Mouse (Mus musculus): Measurements from ENCODE around the gene Slc3a2.
A peak's percentile ranks its signal among the peaks of the same experiment; 100 is the strongest.
"Not testable (repeated sequence)": the region's sequence is repeated elsewhere in the genome, so short reads cannot be mapped to it uniquely, and the experiment has no call there.

The Slc3a2 gene

DNA sequence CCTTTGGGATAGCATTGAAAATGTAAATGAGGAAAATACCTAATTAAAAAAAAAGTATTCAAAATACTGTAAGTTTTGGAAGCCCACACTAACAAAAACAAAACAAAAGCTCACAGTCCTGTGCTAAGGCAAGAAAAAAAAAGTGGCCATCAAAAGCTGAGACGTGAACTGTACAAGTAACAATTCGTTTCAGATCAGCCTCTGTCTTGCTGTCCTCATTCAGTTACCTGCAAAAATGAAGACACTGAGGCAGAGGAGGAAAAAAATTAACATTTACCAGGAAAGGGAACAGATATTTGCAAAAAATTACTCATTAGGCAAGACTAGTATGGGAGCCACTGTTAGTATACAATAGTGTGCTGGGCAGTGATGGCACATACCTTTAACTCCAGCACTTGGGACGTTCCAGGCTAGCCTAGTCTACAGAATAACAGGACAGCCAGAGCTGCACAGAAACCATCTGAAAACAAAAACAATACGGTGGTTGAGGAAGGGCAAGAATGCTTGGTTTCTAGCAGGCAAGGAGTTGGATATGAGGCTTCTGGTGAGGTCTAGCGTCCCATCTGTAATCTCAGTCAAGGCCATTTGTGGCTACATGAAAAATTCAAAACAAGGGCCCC, 4.4 kb upstream of the Slc3a2 start:
- DNase-seq (ENCODE audit: low read depth, low spot score), result no peak

DNA sequence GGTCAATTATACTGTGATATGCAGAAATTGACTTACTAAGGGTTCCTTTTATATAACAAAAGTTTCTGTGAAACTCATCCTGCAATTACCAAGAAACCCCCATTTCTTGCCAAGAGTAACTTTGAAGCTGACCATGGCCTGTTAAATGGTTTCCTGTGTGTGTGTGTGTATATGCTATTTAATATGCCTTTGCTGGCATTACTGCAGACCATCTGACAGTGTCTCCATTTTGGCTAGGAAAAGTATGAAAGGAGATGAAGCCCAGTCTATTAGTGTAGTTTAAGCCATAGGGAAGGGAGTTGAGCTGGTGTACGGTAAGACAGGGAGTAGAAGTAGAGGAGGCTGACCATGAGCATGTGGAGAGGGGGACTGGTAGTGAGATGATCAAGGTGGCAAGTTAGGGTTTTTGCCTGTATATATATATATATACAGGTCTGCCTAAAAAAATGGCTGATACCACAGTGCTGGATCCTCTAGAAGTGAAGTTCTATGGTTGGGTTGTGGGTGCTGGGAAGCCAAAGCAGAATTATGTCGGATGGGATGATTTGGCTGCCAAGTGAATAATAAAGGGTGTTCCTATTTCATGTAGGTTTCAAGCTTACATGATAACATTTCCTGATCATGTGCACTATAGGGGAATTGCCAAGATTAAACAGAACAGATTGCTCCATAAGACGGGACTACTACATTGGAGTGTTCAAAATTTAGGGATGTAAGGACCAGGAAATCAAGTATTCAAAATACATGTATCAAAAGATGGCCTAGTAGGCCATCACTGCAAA, 3.6 kb upstream of the Slc3a2 start:
- DNase-seq (ENCODE audit: low read depth, low spot score), result no peak

DNA sequence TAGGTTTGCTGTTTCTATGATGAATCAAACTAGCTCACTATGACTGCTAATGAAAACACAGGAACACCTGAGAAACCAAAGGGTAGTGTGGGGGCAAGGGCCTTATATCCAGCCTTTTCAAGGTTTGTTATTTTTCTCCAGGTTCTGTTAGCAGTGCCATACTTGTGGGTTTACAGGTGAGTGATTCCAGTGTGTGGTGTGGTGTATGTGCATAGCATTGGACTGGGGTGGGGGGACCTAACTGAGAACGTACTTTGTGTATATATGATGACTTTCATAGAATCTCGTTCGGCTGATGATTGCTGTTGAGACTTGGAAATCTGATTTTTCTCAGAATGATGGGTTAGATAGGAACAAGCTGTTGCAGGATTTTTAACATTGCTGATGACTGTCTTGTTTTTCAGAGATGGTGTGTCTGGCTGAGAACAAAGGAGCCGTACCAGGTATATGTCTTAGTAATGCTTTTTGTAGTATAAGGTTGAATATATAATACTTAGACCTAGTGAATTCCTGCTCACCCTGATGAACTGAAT, 2.0 kb upstream of the Slc3a2 start:
- no peak for DNase-seq (ENCODE audit: low read depth, low spot score)

DNA sequence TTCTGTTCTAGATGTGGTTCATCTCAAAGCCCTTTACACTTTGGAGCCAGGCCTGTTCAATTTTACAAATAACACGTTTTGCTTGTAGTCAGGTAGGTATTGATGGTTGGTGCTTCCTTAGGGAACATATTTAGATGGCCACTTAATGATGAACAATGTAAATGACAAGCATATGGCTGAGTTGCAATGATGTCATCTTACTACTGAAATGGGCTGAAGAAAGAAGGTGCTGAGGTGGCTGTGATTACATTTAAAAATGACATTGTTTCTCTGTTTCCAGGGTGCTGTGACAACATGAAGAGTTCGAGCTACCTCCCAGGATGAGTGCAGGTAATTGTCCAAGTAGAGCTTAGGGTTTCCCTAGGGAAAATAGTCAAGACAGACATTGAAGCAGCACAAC, 1.2 kb upstream of the Slc3a2 start:
- no peak for DNase-seq (ENCODE audit: low read depth, low spot score)

DNA sequence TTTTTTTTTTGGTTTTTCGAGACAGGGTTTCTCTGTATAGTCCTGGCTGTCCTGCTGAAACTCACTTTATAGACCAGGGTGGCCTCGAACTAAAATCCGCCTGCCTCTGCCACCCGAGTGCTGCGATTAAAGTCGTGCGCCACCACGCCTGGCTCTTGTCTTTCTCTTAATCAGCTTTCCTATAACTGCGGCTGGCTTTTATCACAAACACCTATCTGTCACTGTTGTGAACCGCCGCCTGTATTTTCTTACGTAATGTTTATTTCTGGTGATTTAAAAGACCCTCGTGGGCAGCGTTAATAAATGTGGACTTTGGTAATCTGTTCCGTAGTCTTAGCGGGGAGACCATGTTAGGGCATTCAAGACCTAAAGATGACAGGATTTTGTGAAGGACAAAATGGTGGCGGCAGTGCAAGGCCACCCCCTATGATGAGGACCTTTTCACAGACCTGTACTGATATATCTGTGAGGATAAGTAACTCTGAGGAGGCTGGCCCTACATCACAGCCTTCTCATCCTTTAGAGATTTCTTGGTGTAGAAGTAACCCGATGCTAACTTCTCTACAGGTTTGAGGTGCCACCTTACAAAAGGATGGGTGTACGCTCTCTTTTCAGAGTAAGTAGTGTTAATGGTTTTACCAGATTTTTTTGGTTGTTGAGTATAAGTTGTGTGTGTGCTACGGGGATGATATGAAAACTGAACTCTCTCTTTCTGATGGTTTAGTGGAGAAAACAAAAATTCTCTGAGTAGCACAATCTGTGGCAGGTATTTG, 591 bp upstream of the Slc3a2 start:
- DNase-seq (ENCODE audit: low read depth, low spot score), result no peak

DNA sequence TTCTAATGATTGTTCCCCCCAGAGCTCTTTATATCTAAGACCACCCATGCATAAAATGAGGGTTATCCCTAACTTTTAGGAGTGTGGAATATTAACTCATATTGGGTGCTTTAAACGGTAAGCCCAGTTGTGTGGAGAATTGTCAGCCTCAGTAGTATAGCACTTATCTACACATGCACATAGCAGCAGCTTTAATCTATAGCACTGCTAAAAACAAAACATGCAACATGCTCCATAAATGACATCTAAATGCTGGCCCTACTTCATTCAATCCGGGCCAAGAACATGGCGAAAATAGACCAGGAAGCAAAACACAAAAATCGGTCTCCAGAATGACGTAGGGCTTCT, 636 bp downstream of the Slc3a2 start:
- DNase-seq (ENCODE audit: low read depth, low spot score), result no peak

DNA sequence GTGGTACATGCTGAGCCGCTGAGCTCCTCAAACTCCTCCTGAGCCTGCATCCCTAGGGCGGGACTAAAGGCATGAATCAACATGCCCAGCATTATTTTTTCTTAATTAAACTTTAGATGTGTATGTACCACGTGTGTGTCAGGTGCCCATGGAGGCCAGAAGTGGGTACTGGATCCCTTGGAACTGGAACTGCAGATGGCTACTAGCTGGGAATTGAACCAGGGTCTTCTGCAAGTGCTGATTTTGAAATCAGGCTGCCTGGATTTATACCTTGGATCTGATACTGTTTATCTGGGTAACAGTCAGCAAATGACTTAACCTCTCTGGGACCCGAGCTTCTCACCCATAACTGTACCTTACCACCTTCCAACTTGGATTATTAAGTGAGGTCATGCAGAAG, 1.1 kb downstream of the Slc3a2 start:
- DNase-seq (ENCODE audit: low read depth, low spot score), result no peak

DNA sequence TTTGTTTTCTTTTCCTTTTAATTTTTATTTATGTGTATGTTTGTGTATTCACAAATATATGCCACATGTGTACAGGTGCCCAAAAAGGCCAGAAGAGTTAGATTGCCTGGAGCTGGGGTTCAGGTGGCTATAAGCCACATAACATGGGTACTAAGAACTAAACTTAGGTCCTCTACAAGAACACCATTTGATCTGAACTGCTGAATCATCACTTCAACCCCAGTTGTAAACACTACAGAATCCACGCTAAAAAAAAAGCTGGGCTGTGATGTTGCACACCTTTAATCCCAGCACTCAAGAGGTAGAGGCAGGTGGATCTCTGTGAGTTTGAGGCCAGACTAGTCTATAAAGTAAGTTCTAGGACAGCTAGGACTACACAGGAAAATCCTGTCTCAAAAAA, 1.8 kb downstream of the Slc3a2 start:
- no peak for DNase-seq (ENCODE audit: low read depth, low spot score)

DNA sequence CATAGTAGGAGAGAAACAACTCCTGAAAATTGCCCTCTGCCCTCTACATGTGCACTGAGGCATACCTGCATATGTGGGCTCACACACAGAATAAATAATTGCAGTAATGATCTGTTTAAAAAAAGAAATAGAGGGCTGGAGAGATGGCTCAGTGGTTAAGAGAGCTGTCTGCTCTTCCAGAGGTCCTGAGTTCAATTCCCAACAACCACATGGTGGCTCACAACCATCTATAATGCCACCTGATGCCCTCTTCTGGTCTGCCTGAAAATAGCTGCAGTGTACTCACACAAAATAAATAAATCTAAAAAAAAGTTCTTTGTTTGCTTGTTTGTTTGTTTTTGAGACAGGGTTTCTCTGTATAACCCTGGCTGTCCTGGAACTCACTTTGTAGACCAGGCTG, 4.1 kb downstream of the Slc3a2 start:
- DNase-seq (ENCODE audit: low read depth, low spot score), result not testable (repeated sequence)

DNA sequence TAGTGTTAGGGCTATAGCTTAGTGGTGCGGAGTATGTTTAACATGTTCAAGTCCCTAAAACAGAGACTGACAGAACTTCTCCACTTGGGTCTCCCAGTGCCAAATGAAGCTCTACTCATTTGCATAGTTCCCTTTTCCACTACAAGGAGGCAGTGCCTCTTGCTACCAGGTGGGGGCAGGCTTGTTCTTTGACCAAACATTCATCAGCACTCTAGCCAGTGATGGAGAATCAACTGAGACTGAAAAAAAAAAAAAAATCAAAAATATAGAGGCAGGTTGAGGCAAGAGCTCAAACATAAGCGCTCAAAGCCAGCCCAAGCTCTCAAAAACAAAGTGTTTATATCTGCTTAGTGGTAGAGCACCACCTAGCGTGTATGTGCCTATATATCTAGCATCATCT, 4.8 kb downstream of the Slc3a2 start:
- no peak for DNase-seq (ENCODE audit: low read depth, low spot score)

DNA sequence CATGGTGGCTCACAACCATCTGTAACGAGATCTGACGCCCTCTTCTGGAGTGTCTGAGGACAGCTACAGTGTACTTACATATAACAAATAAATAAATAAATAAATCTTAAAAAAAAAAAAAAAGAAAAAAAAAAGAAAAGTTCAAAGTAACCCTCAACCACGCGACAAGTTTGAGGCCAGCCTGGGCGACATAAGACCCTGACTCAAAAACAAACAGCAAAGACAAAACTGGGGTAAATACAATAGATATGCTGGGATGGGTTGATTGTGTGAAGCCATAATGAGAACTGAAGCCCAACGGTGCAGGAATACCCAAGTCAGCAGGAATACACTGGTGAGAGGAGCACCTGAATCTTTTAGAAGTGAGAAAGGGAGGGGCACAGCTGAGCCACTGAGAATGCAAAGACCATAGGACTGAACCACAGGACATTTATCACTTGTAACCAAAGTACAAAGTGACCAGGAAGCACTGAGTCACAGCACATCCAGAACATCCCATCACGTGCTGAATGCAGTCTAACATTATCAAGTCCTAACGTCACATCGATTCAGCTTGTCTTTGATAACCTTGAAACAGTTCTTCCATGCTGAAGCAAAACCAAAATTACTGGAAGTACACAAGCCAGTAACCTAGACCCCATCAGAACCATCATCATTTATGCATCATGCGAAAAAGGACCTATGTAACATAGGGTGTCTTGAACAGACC, 6.2 kb downstream of the Slc3a2 start:
- no peak for DNase-seq (ENCODE audit: low read depth, low spot score)

DNA sequence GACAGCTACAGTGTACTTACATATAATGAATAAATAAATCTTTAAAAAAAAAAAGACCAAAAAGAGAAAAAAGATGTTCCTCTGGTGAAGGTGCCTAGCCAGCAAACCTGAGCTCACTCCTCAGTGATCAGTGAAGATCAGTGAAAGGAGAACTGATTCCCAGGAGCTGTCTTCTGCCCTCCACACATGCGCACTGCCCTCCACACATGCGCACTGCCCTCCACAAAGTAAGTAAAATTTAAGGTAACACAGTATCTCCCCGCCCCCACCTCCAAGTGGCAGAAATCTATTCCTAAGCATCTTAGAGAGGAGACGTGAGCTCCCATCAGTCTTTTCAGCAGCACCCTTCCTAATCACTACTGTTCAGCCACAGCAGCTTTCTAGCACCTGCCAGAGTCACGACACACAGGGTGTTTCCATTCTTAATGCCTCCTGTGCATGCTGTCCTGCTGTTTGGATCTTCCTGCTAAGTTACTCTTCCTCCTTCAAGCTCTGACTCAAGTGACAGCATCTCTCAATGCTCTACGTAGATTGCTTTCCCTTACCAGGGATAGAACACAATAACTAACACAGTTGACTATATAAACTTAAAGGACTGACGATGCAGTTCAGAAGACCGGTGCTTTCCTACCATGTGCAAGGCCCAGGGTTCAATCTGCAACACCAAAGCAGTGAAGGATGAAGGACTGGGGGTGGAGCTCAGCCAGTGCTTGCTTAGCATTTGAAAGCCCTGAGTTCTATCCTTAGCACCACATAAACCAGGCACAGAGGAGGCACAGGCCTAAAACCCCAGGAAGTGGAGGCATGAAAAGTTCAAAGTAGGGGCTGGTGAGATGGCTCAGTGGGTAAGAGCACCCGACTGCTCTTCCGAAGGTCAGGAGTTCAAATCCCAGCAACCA, 7.1 kb downstream of the Slc3a2 start:
- DNase-seq (ENCODE audit: low read depth, low spot score), result no peak

DNA sequence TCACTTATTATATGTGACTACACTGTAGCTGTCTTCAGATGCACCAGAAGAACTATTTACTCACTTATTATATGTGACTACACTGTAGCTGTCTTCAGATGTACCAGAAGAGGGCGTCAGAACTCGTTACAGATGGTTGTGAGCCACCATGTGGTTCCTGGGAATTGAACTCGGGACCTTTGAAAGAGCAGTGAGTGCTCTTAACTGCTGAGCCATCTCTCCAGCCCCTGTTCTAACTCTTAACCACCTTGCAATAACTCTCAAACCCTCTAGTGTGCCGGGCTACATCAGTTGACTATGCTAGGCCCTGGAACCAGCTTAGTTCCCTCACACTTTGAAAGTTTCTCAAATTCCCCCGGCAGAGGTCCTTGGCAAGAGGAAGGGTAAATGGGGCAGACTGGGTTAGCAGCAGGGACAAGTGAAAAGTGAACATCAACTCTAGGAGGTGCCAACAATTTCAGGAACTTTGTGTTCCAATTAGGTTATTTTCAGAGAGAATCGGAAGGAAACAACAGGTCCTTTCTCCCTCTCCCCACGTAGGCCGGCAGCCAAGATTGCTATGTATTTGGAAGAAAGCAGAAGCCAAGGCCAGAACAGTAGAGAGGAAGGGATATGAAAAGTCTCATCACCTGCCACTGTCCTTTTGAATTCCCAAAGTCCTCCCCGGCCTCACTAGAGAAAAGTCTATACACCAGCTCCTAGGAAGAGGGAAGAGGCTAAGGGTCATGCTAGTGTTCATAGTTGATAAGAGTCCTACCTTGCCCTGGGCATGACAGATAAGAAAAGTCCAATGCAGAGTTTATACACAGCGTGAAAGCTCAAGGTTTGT, 8.3 kb downstream of the Slc3a2 start:
- no peak for DNase-seq (ENCODE audit: low read depth, low spot score)

DNA sequence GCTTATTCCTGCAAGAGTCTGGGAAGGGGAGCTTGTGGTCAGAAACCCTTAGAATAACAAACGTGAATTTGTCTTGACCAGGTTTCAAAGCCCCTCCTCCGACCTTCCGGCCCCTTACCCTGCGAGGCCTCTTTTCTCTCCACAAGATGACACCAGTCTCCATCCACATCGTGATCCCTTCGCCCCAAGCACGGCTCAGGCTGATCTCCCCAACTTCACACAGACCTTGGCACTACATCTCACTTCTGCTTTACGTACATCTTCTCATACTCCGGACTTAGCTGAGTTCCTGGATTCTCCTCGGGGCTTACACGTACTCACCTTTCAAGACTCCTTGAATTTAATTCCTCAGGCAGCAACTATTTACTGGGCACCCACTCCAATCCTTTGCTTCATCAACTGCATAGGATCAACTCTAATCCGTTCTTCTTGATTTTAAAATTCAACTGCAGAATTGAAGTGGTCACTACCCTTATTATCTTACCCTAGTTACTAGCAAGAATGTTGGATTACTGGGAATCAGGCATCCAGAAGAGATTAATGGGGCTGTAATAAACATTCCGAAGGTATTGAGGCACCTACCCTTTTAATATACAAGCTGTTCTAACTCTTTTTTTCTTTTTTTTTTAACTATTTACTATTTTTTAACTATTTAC, 9.0 kb downstream of the Slc3a2 start:
- no peak for DNase-seq (ENCODE audit: low read depth, low spot score)

DNA sequence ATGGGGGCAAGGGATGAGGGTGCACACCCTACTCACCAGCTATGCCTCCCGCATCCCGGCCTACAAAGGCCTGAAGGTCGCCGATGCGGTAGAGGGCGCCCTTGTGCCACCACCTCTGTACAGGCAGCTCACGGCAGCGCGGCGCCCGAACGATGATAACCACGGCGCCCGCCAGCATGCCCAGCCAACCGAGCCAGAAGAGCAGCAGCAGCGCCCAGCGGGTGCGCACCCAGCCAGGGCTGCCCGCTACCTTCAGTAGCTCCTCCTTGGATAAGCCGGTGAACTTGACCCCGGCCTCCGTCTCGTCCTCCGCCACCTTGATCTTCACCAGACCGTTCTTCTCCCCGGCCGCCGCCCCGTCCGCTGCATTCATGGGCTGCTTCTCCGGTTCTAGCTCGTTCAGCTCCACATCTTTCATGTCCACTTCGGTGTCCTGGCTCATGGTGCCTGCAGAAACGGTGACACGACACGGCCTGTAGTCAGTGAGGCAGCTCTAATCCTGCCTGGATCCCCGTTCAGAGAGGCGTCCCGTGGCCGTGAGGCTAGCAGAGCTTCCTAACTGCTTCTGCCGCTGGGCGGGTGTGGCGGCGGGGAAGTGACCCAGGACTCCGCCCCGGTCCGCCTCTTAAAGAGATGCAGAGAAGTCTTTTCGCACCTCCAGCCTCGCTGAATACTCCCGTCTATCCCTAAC, 9.7 kb downstream of the Slc3a2 start:
- peak; percentile 69 for DNase-seq (ENCODE audit: low read depth, low spot score)

DNA sequence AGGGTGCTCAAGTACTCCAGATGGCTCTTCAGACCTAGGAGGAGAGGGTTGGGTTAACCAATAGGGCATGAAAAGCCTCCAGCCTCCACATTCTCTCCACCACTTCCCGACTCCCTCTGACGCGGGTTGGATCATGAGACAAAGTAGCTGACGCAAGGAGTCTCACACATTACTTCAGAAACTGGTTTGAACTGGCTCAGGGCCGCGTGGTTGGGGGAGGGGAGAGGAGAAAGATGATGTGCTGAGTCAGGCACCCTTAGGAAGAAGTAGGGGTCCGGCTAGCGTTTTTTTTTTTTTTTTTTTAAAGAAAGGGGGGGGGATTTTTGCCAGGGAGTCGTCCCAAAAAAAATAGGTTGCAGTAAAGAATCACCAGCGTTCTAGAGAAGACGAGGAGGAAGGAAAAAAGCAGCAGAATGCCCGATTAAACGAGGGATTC, 10.3 kb downstream of the Slc3a2 start:
- DNase-seq (ENCODE audit: low read depth, low spot score), result peak; percentile 45

DNA sequence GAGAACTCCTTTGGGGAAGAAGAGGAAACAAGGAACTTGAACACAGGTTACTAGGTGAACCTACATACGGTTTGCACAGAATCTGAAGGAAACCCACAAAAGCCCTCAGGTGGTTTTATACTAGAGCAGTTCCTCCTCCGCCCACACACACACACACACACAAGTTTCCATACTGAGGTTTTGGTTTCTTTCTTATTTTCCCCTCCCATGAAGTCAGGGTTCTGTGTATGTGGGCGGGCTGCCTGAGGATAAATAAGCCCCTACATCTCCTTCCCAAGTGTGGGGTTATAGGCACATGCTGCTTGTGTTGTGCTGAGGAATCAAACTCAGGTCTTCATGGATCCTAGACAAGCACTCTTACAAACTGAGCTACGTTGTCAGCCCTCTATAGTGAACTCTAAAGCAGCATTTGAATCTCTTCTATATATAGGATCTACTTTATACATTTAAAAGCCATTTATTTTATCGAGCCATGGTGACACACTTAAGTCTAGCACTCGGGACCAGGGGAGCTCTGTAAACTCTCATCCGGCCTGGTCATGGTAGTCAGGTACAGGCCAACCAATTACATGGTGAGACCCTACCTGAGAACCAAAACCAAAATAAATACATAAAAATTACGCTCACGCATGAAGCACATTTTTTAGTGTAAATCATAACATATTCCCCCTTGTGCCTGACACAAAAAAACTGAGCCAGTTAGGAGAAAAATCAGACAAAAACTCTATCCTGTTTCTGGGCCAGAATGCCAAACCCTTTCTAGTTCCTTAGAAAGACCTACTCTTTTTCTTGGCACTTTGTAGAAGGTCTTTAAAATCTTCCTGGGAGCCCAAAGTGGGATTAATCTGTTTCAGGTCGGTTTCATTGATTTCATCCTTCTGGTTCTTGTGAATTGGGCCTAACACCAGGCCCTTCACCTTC, 11.0 kb downstream of the Slc3a2 start:
- DNase-seq (ENCODE audit: low read depth, low spot score), result no peak

DNA sequence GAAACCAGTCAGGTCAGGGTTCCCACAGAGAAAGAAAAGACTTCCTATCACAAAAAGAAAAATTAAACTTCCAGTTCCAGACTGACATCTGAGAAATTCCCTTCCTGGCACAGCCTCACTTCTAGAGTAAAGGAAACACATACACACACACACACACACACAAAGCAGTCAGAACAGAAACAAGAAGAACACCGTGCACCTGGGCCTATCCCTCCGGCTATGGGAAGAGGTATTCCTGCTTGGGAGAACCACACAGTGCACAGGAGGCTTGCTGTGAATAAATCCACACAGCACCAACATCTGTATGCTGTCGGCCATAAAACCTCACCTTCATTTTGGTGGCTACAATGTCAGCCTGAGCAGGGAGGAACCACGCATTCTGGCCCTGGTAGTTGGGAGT, 11.7 kb downstream of the Slc3a2 start:
- DNase-seq (ENCODE audit: low read depth, low spot score), result no peak
